Mouse (Mus musculus): Measurements from ENCODE around the gene Anapc2.
A peak's percentile ranks its signal among the peaks of the same experiment; 100 is the strongest.

Gene Anapc2

GRCm38 (mm10) chr2:25303931-25304656 is 31.8 kb downstream of the Anapc2 start:
- DNase-seq (ENCODE audit: low spot score), result no peak

GRCm38 (mm10) chr2:25304657-25305541 is 32.6 kb downstream of the Anapc2 start:
- no peak for DNase-seq (ENCODE audit: low spot score)

- no peak for DNase-seq (ENCODE audit: low spot score)
Observed at GRCm38 (mm10) chr2:25305587-25306359, 33.5 kb downstream of the Anapc2 start.

- DNase-seq (ENCODE audit: low spot score), result no peak
Observed at GRCm38 (mm10) chr2:25310180-25310579, 37.9 kb downstream of the Anapc2 start.

DNA sequence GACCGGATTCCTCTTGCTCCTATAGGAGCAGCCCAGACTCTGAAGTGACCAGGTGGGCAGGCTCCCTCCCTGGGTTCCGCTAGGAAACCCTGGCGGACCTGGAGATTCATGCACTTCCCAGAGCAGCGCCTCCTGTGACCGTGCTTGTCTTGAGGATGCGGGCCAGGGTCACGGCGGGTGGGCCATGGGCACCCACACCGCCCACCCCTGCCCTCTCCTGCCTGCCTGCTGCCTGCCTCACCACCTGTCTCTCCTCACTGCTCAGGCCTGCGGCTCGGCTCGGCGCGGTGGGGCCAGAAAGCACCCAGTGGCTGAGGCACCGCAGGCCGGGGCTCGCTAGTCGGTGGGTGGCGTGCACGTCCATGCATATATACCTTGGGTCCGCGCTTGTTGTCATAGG is 38.7 kb downstream of the Anapc2 start:
- DNase-seq (ENCODE audit: low spot score), result no peak

DNA sequence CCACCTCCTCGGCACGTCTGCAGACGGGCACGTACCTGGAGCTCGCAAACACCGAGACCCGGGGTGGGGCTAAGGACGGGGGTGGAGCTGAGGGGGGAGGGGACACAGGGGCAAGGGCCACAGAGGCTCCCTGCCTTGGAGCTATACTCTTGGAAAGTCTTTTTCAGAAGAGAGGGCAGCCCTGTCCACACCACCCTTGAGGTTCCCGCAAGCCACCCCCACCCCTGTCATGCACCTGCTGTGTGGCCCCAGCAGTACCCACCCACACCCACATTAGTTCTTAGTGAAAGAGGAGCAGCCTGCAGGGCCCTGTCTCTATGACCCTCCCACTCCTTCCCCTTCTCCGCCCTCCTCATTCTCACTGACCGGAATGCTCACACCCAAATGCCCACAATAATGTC is 39.2 kb downstream of the Anapc2 start:
- no peak for DNase-seq (ENCODE audit: low spot score)

- no peak for DNase-seq (ENCODE audit: low spot score)
Observed at GRCm38 (mm10) chr2:25318119-25318966, 46.1 kb downstream of the Anapc2 start.

- peak; percentile 21 for DNase-seq (ENCODE audit: low spot score)
Observed at GRCm38 (mm10) chr2:25318971-25319773, 46.9 kb downstream of the Anapc2 start, which contains the start of gene Grin1. TSS of gene Grin1 (minus strand) at chr2:25319187.

DNA sequence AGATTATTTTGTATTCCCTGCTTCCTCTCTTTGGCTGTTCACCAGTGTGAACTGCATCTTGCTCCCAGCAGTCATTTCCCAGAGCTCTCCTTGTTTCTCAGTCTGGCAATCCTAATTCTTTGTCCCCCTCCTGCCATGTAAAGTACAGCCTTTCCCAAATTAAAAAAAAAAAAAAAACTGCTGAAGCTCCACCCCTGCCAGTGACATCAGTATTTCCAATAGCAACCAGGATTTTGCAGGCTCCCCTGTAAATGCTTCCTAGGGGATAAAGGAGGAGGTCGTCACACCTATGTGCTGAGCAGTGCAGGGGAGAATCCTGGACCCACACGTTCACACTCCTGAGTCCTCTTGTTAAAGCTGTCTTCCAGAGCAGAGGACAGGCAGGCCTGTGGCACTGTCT is 47.8 kb downstream of the Anapc2 start:
- no peak for DNase-seq (ENCODE audit: low spot score)

GRCm38 (mm10) chr2:25326036-25326435 is 53.8 kb downstream of the Anapc2 start:
- no peak for DNase-seq (ENCODE audit: low spot score)

GRCm38 (mm10) chr2:25328440-25328839 is 56.2 kb downstream of the Anapc2 start:
- DNase-seq (ENCODE audit: low spot score), result no peak

DNA sequence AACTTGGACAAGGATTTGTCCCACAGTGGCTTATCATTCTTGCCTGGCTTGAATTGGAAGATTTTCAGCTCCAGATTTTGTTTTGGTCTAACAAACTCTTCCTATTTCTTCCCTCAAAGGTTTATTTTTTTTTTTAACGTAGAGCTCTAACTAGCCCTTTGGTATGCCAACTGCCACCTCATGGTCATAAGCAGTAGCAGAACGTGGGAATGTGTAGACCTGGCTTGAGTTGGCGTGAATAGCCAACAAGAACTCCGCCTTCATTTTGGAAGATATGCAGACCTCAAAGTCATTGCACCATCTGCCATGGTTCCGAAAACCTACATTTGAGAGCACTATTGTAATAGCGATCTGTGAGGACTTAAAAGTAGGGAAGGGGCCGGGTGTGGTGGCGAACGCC is 59.2 kb downstream of the Anapc2 start:
- no peak for DNase-seq (ENCODE audit: low spot score)

GRCm38 (mm10) chr2:25332286-25333160 is 60.2 kb downstream of the Anapc2 start, which contains the start of gene Man1b1:
TSS of gene Man1b1 (plus strand) at chr2:25332338.
- peak; percentile 98 for DNase-seq (ENCODE audit: low spot score)

- no peak for DNase-seq (ENCODE audit: low spot score)
Observed at GRCm38 (mm10) chr2:25333569-25333968, 61.3 kb downstream of the Anapc2 start.
